Mouse (Mus musculus): ENCODE results near the gene Rps12-ps3. TPM values are rescaled to one million over a fixed set of nuclear protein-coding genes. Genes with fewer than 3 reads are reported as not detected.

Rps12-ps3 gene
- polyA plus RNA-seq, 1 experiment from 2014 or later = 5.0 TPM

Other genes with a start within 250 kb of the Rps12-ps3 start
- gene Shtn1, start 246.2 kb upstream of the Rps12-ps3 start, polyA plus RNA-seq (2014; fragmentation: Nextera tagmentation; extraction: Ambion mirVana) = 54.9 and 59.5 TPM in 2 replicates
- gene Vax1, start 152.2 kb upstream of the Rps12-ps3 start, polyA plus RNA-seq (2014; fragmentation: Nextera tagmentation; extraction: Ambion mirVana) = not detected in 2 replicates
- gene Kcnk18, start 103.1 kb upstream of the Rps12-ps3 start, polyA plus RNA-seq (2014; fragmentation: Nextera tagmentation; extraction: Ambion mirVana) = 0.22 TPM in 1 of 2 replicates, not detected in the other
- 10.4 and 11.2 TPM in 2 replicates for gene Slc18a2, start 61.4 kb upstream of the Rps12-ps3 start, polyA plus RNA-seq (2014; fragmentation: Nextera tagmentation; extraction: Ambion mirVana)
- 18.2 and 19.8 TPM in 2 replicates for gene Pdzd8, start 23.5 kb downstream of the Rps12-ps3 start, polyA plus RNA-seq (2014; fragmentation: Nextera tagmentation; extraction: Ambion mirVana)
- not detected in 2 replicates for gene Emx2, start 136.1 kb downstream of the Rps12-ps3 start, polyA plus RNA-seq (2014; fragmentation: Nextera tagmentation; extraction: Ambion mirVana)

Measured in neural tube, embryonic 14.5 days (tissue).